Mouse (Mus musculus) neural tube, embryonic 13.5 days (tissue): ENCODE results near the gene Edn2. TPM values are rescaled to one million over a fixed set of nuclear protein-coding genes. Genes with fewer than 3 reads are reported as not detected.
A peak's percentile ranks its signal among the peaks of the same experiment; 100 is the strongest.

Experiments
- ATAC-seq: fragments of 200-750 bp; cut with Nextera tagmentation; 2 replicates; pipeline ENCODE4 v1.8.0; 2017; ENCODE audit warnings: low read depth, mild to moderate bottlenecking, moderate TSS enrichment, moderate library complexity
- H3K27ac ChIP-seq: fragments of 300-500 bp; sonication (generic); replicated peaks from 2 replicates; pipeline ENCODE4 v1.5.1; 2015; ENCODE audit warnings: moderate library complexity, mild to moderate bottlenecking, inconsistent platforms
- H3K27me3 ChIP-seq: fragments of 300-500 bp; sonication (generic); 2 replicates; pipeline ENCODE4 v1.6.1; 2015; ENCODE audit warnings: mild to moderate bottlenecking, inconsistent platforms
- H3K36me3 ChIP-seq: fragments of 300-500 bp; sonication (generic); 2 replicates; pipeline ENCODE4 v1.6.1; 2015; ENCODE audit warnings: mild to moderate bottlenecking, inconsistent platforms
- H3K4me1 ChIP-seq: fragments of 300-500 bp; sonication (generic); replicated peaks from 2 replicates; pipeline ENCODE4 v1.6.1; 2015; ENCODE audit warnings: inconsistent platforms
- H3K4me2 ChIP-seq: fragments of 300-500 bp; sonication (generic); 2 replicates; pipeline ENCODE4 v1.6.1; 2015; ENCODE audit warnings: inconsistent platforms, mild to moderate bottlenecking, moderate library complexity
- H3K4me3 ChIP-seq: fragments of 300-500 bp; sonication (generic); 2 replicates; pipeline ENCODE4 v1.5.1; 2015; ENCODE audit warnings: mild to moderate bottlenecking, inconsistent platforms
- H3K9ac ChIP-seq: fragments of 300-500 bp; sonication (generic); 2 replicates; pipeline ENCODE4 v1.6.1; 2015; ENCODE audit warnings: moderate library complexity, mild to moderate bottlenecking, inconsistent platforms
- H3K9me3 ChIP-seq: fragments of 300-500 bp; sonication (generic); 2 replicates; pipeline ENCODE4 v1.6.1; 2016; ENCODE audit warnings: inconsistent platforms
- WGBS: fragments of 180-500 bp; shearing (Covaris S2); methylation state at CpG from one replicate; pipeline ENCODE4 v1.1.7; 2015; 5-methylcytosine and 5-hydroxymethylcytosine counted together
- polyA plus RNA-seq: library from polyadenylated mRNA; unstranded; fragments of >200 nt; fragmentation: Nextera tagmentation; extraction: Ambion mirVana; gene quantifications from 2 replicates; pipeline ENCODE4 v1.2.1, GENCODE M21; 2015

The Edn2 gene
- 0.21 and 0.47 TPM in 2 replicates for polyA plus RNA-seq

GRCm38 (mm10) chr4:120161166-120161949 lies at the start of gene Edn2:
TSS of gene Edn2 (plus strand) at chr4:120161206.
- Histone ChIP-seq H3K4me3 (no peak within 1 kb of the TSS), H3K9ac (no peak within 1 kb of the TSS), H3K27ac (no peak within 1 kb of the TSS), H3K4me1 (peaks cover 14% of the 10 kb centered on the region), H3K9me3 (no peaks in the 10 kb centered on the region), H3K27me3 (peaks cover 13% of the 10 kb centered on the region), H3K36me3 (no peaks in the 10 kb centered on the region), H3K4me2 (no peak within 1 kb of the TSS)
- 43% methylated on average over 29 of the region's 29 CpGs for WGBS
- ATAC-seq, result 0 out of 2 replicates have a peak, but pooled peaks have one; percentile 40

GRCm38 (mm10) chr4:120115516-120115915 lies 45.5 kb upstream of the Edn2 start:
- Histone ChIP-seq H3K4me2 (no peak overlapping the region), H3K4me1 (no peaks in the 10 kb centered on the region), H3K4me3 (no peak overlapping the region), H3K9ac (no peak overlapping the region), H3K36me3 (no peaks in the 10 kb centered on the region), H3K27me3 (no peaks in the 10 kb centered on the region), H3K9me3 (peaks cover 4% of the 10 kb centered on the region; the same call in 1 of the 2 replicates), H3K27ac (no peak overlapping the region)
- no peak for ATAC-seq
- 90% methylated on average over 3 of the region's 3 CpGs for WGBS

- no peak for ATAC-seq
- no peaks in the 10 kb centered on the region for H3K36me3 ChIP-seq
- H3K9me3 ChIP-seq, result peaks cover 4% of the 10 kb centered on the region; the same call in 1 of the 2 replicates
- no peak overlapping the region for H3K27ac ChIP-seq
- no peak overlapping the region for H3K9ac ChIP-seq
- H3K27me3 ChIP-seq, result no peaks in the 10 kb centered on the region
- H3K4me1 ChIP-seq, result no peaks in the 10 kb centered on the region
- no peak overlapping the region for H3K4me2 ChIP-seq
- WGBS, result 93% methylated on average over 1 of the region's 1 CpGs
- H3K4me3 ChIP-seq, result no peak overlapping the region
These were observed 44.7 kb upstream of the Edn2 start for GRCm38 (mm10) chr4:120116312-120116711.

- Histone ChIP-seq H3K4me1 (no peaks in the 10 kb centered on the region), H3K4me3 (no peak overlapping the region), H3K36me3 (0 out of 2 replicates have a peak, but pooled peaks cover 3% of the 10 kb centered on the region), H3K27ac (no peak overlapping the region), H3K9me3 (peaks cover 4% of the 10 kb centered on the region; the same call in 1 of the 2 replicates), H3K9ac (no peak overlapping the region), H3K27me3 (no peaks in the 10 kb centered on the region), H3K4me2 (no peak overlapping the region)
- ATAC-seq, result peak; percentile 33; the same call in 1 of the 2 replicates
- WGBS, result 32% methylated on average over 8 of the region's 8 CpGs
These were observed 40.7 kb upstream of the Edn2 start for GRCm38 (mm10) chr4:120120276-120120675.

GRCm38 (mm10) chr4:120124656-120125055 lies 36.4 kb upstream of the Edn2 start:
- no peaks in the 10 kb centered on the region for H3K9me3 ChIP-seq
- H3K9ac ChIP-seq, result no peak overlapping the region
- H3K27me3 ChIP-seq, result no peaks in the 10 kb centered on the region
- no peak overlapping the region for H3K27ac ChIP-seq
- H3K4me2 ChIP-seq, result no peak overlapping the region
- no peaks in the 10 kb centered on the region for H3K4me1 ChIP-seq
- 93% methylated on average over 6 of the region's 6 CpGs for WGBS
- no peak for ATAC-seq
- 0 out of 2 replicates have a peak, but pooled peaks cover 3% of the 10 kb centered on the region for H3K36me3 ChIP-seq
- no peak overlapping the region for H3K4me3 ChIP-seq

- WGBS, result 92% methylated on average over 6 of the region's 6 CpGs
- peaks cover 13% of the 10 kb centered on the region for H3K4me1 ChIP-seq
- H3K27ac ChIP-seq, result no peak overlapping the region
- H3K4me2 ChIP-seq, result no peak overlapping the region
- ATAC-seq, result no peak
- 0 out of 2 replicates have a peak, but pooled peaks cover 3% of the 10 kb centered on the region for H3K36me3 ChIP-seq
- H3K9me3 ChIP-seq, result no peaks in the 10 kb centered on the region
- no peaks in the 10 kb centered on the region for H3K27me3 ChIP-seq
- H3K4me3 ChIP-seq, result no peak overlapping the region
- no peak overlapping the region for H3K9ac ChIP-seq
These were observed 35.0 kb upstream of the Edn2 start for GRCm38 (mm10) chr4:120126047-120126446.

- Histone ChIP-seq H3K27me3 (no peaks in the 10 kb centered on the region; the same call in 1 of the 2 replicates), H3K4me2 (no peak overlapping the region), H3K9ac (no peak overlapping the region), H3K4me1 (peaks cover 23% of the 10 kb centered on the region), H3K9me3 (no peaks in the 10 kb centered on the region), H3K27ac (no peak overlapping the region), H3K4me3 (no peak overlapping the region), H3K36me3 (0 out of 2 replicates have a peak, but pooled peaks cover 3% of the 10 kb centered on the region)
- 85% methylated on average over 3 of the region's 3 CpGs for WGBS
- no peak for ATAC-seq
These were observed 33.7 kb upstream of the Edn2 start for GRCm38 (mm10) chr4:120127333-120127732.

- Histone ChIP-seq H3K27ac (no peak overlapping the region), H3K9me3 (no peaks in the 10 kb centered on the region), H3K4me2 (no peak overlapping the region), H3K36me3 (0 out of 2 replicates have a peak, but pooled peaks cover 3% of the 10 kb centered on the region), H3K27me3 (no peaks in the 10 kb centered on the region; the same call in 1 of the 2 replicates), H3K9ac (no peak overlapping the region), H3K4me1 (peaks cover 23% of the 10 kb centered on the region), H3K4me3 (no peak overlapping the region)
- WGBS, result 77% methylated on average over 4 of the region's 4 CpGs
- ATAC-seq, result no peak
These were observed 33.0 kb upstream of the Edn2 start for GRCm38 (mm10) chr4:120128033-120128432.

GRCm38 (mm10) chr4:120129233-120129885 lies 31.6 kb upstream of the Edn2 start:
- peak; percentile 80 for ATAC-seq
- Histone ChIP-seq H3K27me3 (no peaks in the 10 kb centered on the region; the same call in 1 of the 2 replicates), H3K4me2 (no peak overlapping the region), H3K4me3 (no peak overlapping the region), H3K27ac (no peak overlapping the region), H3K9me3 (no peaks in the 10 kb centered on the region), H3K9ac (no peak overlapping the region), H3K4me1 (peaks cover 31% of the 10 kb centered on the region), H3K36me3 (0 out of 2 replicates have a peak, but pooled peaks cover 3% of the 10 kb centered on the region)
- 46% methylated on average over 4 of the region's 4 CpGs for WGBS

- Histone ChIP-seq H3K9me3 (no peaks in the 10 kb centered on the region), H3K36me3 (no peaks in the 10 kb centered on the region), H3K27ac (no peak overlapping the region), H3K4me2 (no peak overlapping the region), H3K9ac (no peak overlapping the region), H3K27me3 (no peaks in the 10 kb centered on the region; the same call in 1 of the 2 replicates), H3K4me3 (no peak overlapping the region), H3K4me1 (peaks cover 34% of the 10 kb centered on the region)
- WGBS, result 60% methylated on average over 4 of the region's 4 CpGs
- ATAC-seq, result no peak
These were observed 30.1 kb upstream of the Edn2 start for GRCm38 (mm10) chr4:120130926-120131325.

- H3K27ac ChIP-seq, result no peak overlapping the region
- H3K36me3 ChIP-seq, result no peaks in the 10 kb centered on the region
- H3K9ac ChIP-seq, result no peak overlapping the region
- no peak overlapping the region for H3K4me2 ChIP-seq
- no peaks in the 10 kb centered on the region; the same call in 1 of the 2 replicates for H3K27me3 ChIP-seq
- H3K4me3 ChIP-seq, result no peak overlapping the region
- 74% methylated on average over 24 of the region's 24 CpGs for WGBS
- no peaks in the 10 kb centered on the region for H3K9me3 ChIP-seq
- ATAC-seq, result no peak
- H3K4me1 ChIP-seq, result peaks cover 34% of the 10 kb centered on the region
These were observed 29.4 kb upstream of the Edn2 start for GRCm38 (mm10) chr4:120131441-120132220.
